Mouse (Mus musculus) forebrain, postnatal 0 days (tissue): Measurements from ENCODE around the gene Nxf2. TPM values are rescaled to one million over a fixed set of nuclear protein-coding genes. Genes with fewer than 3 reads are reported as not detected.
A peak's percentile ranks its signal among the peaks of the same experiment; 100 is the strongest.

Source experiments
- ATAC-seq: fragments of 200-750 bp; cut with Nextera tagmentation; 2 replicates; pipeline ENCODE4 v1.8.0; 2017; ENCODE audit warnings: mild to moderate bottlenecking, moderate library complexity
- DNase-seq: peaks from one replicate; pipeline ENCODE4 v3.0.0-alpha.2; 2015
- H3K27ac ChIP-seq: fragments of 300-500 bp; sonication (generic); 2 replicates; pipeline ENCODE4 v1.5.1; 2014; ENCODE audit warnings: low read depth, mild to moderate bottlenecking, antibody characterized with exemption, low read length, moderate library complexity, mixed read lengths
- H3K27me3 ChIP-seq: fragments of 300-500 bp; sonication (generic); 2 replicates; pipeline ENCODE4 v1.6.1; 2014; ENCODE audit warnings: mild to moderate bottlenecking, low read length, mixed read lengths; ENCODE audit not compliant: insufficient read depth
- H3K36me3 ChIP-seq: fragments of 300-500 bp; sonication (generic); 2 replicates; pipeline ENCODE4 v1.6.1; 2014; ENCODE audit warnings: mild to moderate bottlenecking, moderate library complexity; ENCODE audit not compliant: insufficient read depth
- H3K4me1 ChIP-seq: fragments of 300-500 bp; sonication (generic); 2 replicates; pipeline ENCODE4 v1.6.1; 2014; ENCODE audit warnings: antibody characterized with exemption; ENCODE audit not compliant: insufficient read depth
- H3K4me2 ChIP-seq: fragments of 300-500 bp; sonication (generic); 2 replicates; pipeline ENCODE4 v1.6.1; 2014; ENCODE audit warnings: low read depth, mild to moderate bottlenecking, moderate library complexity
- H3K4me3 ChIP-seq: fragments of 300-500 bp; sonication (generic); 2 replicates; pipeline ENCODE4 v1.5.1; 2014; ENCODE audit warnings: low read depth, low read length, mixed read lengths
- H3K9ac ChIP-seq: fragments of 300-500 bp; sonication (generic); 2 replicates; pipeline ENCODE4 v1.6.1; 2014; ENCODE audit warnings: mild to moderate bottlenecking
- H3K9me3 ChIP-seq: fragments of 300-500 bp; sonication (generic); 2 replicates; pipeline ENCODE4 v1.6.1; 2016; ENCODE audit warnings: low read length
- CTCF ChIP-seq: sonication (generic); IDR thresholded peaks from 2 replicates; pipeline ENCODE4 v1.5.1; 2016; ENCODE audit warnings: antibody characterized with exemption, control low read depth, low read depth
- WGBS: fragments of 180-500 bp; shearing (Covaris S2); extraction: QIAGEN DNeasy Blood & Tissue Kit; methylation state at CpG from one replicate; pipeline ENCODE4 v1.1.7; 2014; 5-methylcytosine and 5-hydroxymethylcytosine counted together
- polyA plus RNA-seq: library from polyadenylated mRNA; unstranded; fragments of >200 nt; fragmentation: Nextera tagmentation; extraction: Ambion mirVana; gene quantifications from 2 replicates; pipeline ENCODE4 v1.2.1, GENCODE M21; 2015
- total RNA-seq: library from RNA; depleted of rRNA; stranded (reverse); fragments of >200 nt; gene quantifications from 2 replicates; pipeline ENCODE4 v1.2.3, GENCODE M21; 2014; rRNA removed

Nxf2 gene
- total and polyA plus RNA-seq, 2 experiments from 2014 or later, result 0.24 to 0.28 TPM

DNA sequence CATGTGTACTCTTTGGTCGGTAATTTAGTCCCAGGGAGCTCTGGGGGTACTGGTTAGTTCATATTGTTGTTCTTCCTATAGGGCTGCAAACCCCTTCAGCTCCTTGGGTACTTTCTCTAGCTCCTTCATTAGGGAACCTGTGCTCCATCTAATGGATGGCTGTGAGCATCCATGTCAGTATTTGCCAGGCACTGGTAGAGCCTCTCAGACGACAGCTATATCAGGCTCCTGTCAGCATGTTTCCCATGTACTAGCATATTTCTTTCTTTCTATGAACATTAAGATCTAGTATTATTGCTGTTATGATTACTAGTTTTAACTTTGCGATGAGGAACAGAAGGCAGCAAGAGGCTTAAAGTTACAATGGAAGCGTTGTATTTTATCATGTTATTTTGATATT lies 49.7 kb downstream of the Nxf2 start:
- 74% methylated on average over 4 of the region's 4 CpGs for WGBS
- Histone ChIP-seq H3K4me2 (no peak overlapping the region), H3K4me3 (no peak overlapping the region), H3K9ac (no peak overlapping the region), H3K4me1 (no peaks in the 10 kb centered on the region), H3K27ac (no peak overlapping the region), H3K27me3 (no peaks in the 10 kb centered on the region), H3K9me3 (no peaks in the 10 kb centered on the region), H3K36me3 (no peaks in the 10 kb centered on the region)
- no peak for DNase-seq
- ATAC-seq, result no peak
- TF ChIP-seq CTCF, result no peak

DNA sequence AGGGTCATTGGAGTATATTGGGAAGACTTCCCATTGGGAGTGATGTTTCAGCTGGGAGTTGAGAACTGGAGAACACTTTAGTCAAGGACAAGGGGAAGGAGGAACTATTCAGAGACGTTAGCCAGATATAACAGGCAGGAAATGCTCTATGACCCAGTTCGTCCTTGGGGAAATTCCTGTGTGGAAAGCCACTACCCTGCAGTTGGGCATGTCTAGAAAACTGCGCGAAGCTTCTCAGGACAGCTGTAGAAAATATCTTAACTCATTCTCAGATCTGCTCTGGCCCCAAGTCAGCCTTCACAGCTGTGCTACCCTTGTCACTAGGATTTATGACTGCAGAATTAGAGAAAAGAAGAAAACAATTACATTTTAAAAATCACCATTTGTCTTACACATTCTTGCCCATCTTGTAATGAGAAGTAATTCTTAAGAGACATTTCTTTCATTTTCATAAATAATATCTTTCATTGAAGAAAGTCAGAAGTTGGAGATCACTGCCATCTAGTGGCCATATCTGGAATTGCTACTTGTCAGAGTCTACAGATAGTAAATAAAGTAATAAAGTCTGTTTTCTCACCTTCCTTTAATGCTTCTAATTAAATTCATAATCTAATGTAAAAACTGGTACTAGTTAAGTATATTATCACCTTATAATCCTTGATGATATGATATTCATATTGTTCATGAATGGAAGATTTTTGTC lies 51.2 kb downstream of the Nxf2 start:
- Histone ChIP-seq H3K4me3 (no peak overlapping the region), H3K9me3 (no peaks in the 10 kb centered on the region), H3K27ac (no peak overlapping the region), H3K36me3 (no peaks in the 10 kb centered on the region), H3K27me3 (no peaks in the 10 kb centered on the region), H3K4me1 (no peaks in the 10 kb centered on the region), H3K9ac (no peak overlapping the region), H3K4me2 (no peak overlapping the region)
- ATAC-seq (no peak), DNase-seq (peak; percentile 75)
- 37% methylated on average over 4 of the region's 4 CpGs for WGBS
- peak; percentile 65 for TF ChIP-seq CTCF

DNA sequence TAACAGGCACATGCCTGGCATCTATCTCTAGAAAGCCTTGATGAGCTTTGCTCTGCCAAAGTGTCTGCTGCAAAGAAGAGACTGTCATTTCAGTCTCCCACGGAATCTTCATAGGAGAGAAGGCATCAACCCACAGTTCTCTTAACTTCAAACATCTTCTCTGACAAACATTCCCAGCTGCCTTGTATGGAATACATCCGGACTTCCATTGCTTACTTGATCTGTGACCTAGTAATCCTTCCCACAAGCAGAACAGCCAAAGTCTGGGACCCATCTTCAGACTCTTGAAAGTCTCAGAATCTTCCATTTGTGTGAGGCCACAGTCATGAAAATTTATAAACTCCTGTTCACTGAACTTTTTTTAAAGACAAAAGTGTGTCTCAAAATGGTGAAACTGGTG lies 51.7 kb downstream of the Nxf2 start:
- no peaks in the 10 kb centered on the region for H3K36me3 ChIP-seq
- no peak for DNase-seq
- no peak overlapping the region for H3K27ac ChIP-seq
- ATAC-seq, result no peak
- no peaks in the 10 kb centered on the region for H3K27me3 ChIP-seq
- WGBS, result 57% methylated on average over 2 of the region's 2 CpGs
- no peak for TF ChIP-seq CTCF
- H3K9me3 ChIP-seq, result no peaks in the 10 kb centered on the region
- H3K4me3 ChIP-seq, result no peak overlapping the region
- no peak overlapping the region for H3K4me2 ChIP-seq
- H3K9ac ChIP-seq, result no peak overlapping the region
- no peaks in the 10 kb centered on the region for H3K4me1 ChIP-seq

DNA sequence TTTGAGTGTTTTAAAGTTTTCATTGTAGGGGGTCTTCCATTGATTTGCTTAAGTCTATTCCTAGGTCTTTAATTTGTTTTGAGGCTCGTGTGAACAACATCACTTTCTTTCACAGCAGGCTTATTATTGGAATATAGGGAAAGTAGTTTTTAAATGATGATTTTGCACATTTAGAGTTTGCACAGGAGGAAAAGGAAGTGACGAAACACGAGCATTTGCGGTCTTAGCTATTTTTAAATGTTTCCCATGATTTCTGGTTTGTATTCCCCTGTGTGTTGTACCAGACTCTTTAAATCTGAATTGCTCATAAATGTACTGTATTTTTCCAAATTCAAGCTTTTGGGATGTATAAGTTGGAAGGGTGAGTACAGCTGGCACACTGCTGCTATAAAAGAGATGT lies 54.2 kb downstream of the Nxf2 start:
- ATAC-seq, result no peak
- 78% methylated on average over 4 of the region's 4 CpGs for WGBS

More for the DNA sequence above, 54.2 kb downstream of the Nxf2 start:
- Histone ChIP-seq H3K27ac (no peak overlapping the region), H3K27me3 (no peaks in the 10 kb centered on the region), H3K4me2 (no peak overlapping the region), H3K4me3 (no peak overlapping the region), H3K9ac (no peak overlapping the region), H3K9me3 (no peaks in the 10 kb centered on the region), H3K4me1 (no peaks in the 10 kb centered on the region), H3K36me3 (no peaks in the 10 kb centered on the region)
- TF ChIP-seq CTCF, result no peak
- DNase-seq, result no peak

Other genes with a start within 250 kb of the Nxf2 start
- gene Armcx1, start 246.8 kb downstream of the Nxf2 start, total RNA-seq, result 62.0 and 64.1 TPM in 2 replicates
- 21.0 and 37.5 TPM in 2 replicates for gene Armcx1, start 246.8 kb downstream of the Nxf2 start, polyA plus RNA-seq
- 28.1 and 31.6 TPM in 2 replicates for gene Armcx6, start 213.3 kb downstream of the Nxf2 start, total RNA-seq
- 30.8 and 40.9 TPM in 2 replicates for gene Armcx6, start 213.3 kb downstream of the Nxf2 start, polyA plus RNA-seq
- 66.5 and 68.5 TPM in 2 replicates for gene Armcx3, start 208.2 kb downstream of the Nxf2 start, total RNA-seq
- gene Armcx3, start 208.2 kb downstream of the Nxf2 start, polyA plus RNA-seq, result 57.7 and 68.4 TPM in 2 replicates
- 104 and 128 TPM in 2 replicates for gene Armcx2, start 155.5 kb downstream of the Nxf2 start, total RNA-seq
- gene Armcx2, start 155.5 kb downstream of the Nxf2 start, polyA plus RNA-seq, result 57.4 and 70.4 TPM in 2 replicates
- gene Zmat1, start 44.5 kb upstream of the Nxf2 start, total RNA-seq, result 2.2 and 3.0 TPM in 2 replicates
- 3.6 and 6.9 TPM in 2 replicates for gene Zmat1, start 44.5 kb upstream of the Nxf2 start, polyA plus RNA-seq
- gene Gm15023, start 212.9 kb upstream of the Nxf2 start, total RNA-seq, result not detected in 2 replicates
- not detected in 2 replicates for gene Gm15023, start 212.9 kb upstream of the Nxf2 start, polyA plus RNA-seq
- gene Tceal6, start 245.9 kb upstream of the Nxf2 start, total RNA-seq, result 19.9 and 21.2 TPM in 2 replicates
- gene Tceal6, start 245.9 kb upstream of the Nxf2 start, polyA plus RNA-seq, result 46.1 and 57.9 TPM in 2 replicates